Mouse (Mus musculus) kidney, adult 2 months (tissue): ENCODE measurements around the gene Dusp14.

Experiments
- CTCF ChIP-seq: fragments of 200-500 bp; conservative IDR thresholded peaks from 2 replicates; pipeline ENCODE4 v1.5.1; 2011; ENCODE audit warnings: low read depth, mild to moderate bottlenecking, control low read depth, low read length, moderate library complexity, mixed read lengths; ENCODE audit not compliant: insufficient read depth, insufficient read length
- POLR2A ChIP-seq: fragments of 200-500 bp; IDR thresholded peaks from one replicate; pipeline ENCODE4 v1.6.1; 2011; ENCODE audit warnings: low read depth, low read length, control low read depth

GRCm38 (mm10) chr11:84063631-84064209, 5.3 kb downstream of the Dusp14 start:
- no peak for TF ChIP-seq CTCF
- no peak for TF ChIP-seq POLR2A
